Mouse (Mus musculus) urinary bladder, postnatal 25 days (tissue): ENCODE measurements around the gene Tulp1.
"Not testable (repeated sequence)": the region's sequence is repeated elsewhere in the genome, so short reads cannot be mapped to it uniquely, and the experiment has no call there.

ENCODE experiments used
- DNase-seq: peaks from one replicate; pipeline ENCODE4 v3.0.0; 2022; ENCODE audit warnings: low spot score

Tulp1 gene

DNA sequence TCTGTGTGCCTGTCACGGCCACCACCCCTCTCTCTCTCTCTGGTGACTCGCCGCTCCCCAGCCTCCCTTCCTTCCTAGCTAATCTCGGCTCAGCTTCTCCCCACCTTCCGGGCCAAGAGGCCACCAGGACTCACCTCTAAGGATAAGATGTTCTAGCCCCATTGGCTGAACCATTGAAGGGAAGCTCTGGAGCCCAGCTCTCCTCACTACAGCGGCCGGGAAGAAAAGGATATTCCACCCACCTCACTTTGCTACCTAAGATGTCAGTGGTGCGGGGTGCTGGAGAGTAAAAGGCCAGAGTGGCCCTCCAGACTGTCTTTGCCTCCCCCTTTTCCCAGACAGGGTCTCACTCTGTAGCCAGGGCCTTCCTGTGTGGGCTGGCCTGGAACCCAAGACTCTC lies at the start of gene Tulp1:
Gene Tulp1 (minus strand): TSS at position 101 of the 400 bp plus-strand sequence.
- DNase-seq, result no peak

DNA sequence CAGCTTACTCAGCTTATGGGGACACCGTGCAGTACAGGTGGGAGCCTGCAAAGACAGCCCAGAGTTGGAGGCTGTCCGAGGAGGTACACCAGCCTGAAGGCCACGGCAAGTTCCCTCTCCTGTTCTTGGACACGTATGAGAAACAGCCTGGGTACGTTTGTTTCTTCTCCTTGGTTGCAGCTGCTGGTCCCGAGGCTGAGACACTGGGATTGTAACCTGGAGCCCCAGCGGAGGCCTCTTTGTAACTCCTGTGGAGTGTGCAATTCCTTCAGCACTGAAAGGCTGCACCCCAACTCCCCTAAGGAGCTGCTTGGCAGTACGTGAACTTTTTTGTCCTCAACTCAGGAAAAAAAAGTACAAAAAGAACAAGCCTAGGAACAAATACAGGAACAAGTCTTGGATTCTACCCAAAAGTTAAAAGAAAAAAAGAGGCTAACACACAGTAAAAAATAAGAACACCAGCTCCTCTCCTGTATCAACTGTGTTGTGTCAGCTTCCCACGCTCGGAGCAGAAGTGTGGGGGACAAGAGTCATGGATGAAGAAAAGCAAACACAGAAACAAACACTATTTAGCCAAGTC lies 46.4 kb upstream of the Tulp1 start:
- no peak for DNase-seq

DNA sequence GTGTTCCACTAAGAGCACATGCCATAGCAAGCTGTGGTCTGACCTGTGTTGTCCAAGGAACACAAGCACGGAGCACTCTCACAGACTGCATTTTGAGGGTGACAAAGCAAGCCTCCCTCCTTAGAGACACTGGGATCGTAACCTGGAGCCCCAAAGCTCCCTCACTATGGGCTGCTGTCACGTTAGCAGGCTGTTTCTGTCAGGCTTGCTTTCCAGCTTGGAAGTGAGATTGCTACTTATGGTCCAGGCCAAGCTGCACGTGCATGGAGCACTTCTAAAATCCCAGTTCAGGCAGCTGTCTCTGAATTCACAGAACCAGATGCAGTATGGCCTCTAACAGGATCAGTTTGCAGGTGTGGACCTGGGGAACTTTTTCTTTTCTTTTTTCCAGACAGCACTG lies 45.7 kb upstream of the Tulp1 start:
- no peak for DNase-seq

DNA sequence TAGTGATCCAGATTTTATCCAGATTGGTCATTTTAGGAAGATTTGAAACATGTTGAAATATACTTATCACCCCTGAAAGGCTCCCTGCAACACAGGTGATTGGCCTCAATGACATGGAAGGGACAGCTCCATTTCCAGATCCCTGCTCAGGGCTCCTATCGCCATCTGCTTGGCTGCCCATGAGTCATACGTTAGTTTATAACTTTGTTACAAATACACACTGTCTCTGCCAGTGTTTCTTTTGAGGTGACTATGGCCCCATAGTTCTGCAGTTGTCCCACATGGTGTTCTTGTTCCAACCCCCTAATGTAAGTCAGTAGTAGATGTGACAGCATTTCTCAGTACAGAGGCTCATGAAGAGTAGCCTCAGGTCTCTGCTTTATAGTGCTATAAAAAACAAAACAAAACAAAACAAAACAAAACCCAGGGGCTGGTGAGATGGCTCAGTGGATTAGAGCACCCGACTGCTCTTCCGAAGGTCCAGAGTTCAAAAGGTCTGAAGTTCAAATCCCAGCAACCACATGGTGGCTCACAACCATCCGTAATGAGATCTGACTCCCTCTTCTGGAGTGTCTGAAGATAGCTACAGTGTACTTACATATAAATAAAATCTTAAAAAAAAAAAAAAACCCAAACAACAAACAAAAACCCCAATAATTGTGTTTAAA lies 43.4 kb upstream of the Tulp1 start:
- no peak for DNase-seq

DNA sequence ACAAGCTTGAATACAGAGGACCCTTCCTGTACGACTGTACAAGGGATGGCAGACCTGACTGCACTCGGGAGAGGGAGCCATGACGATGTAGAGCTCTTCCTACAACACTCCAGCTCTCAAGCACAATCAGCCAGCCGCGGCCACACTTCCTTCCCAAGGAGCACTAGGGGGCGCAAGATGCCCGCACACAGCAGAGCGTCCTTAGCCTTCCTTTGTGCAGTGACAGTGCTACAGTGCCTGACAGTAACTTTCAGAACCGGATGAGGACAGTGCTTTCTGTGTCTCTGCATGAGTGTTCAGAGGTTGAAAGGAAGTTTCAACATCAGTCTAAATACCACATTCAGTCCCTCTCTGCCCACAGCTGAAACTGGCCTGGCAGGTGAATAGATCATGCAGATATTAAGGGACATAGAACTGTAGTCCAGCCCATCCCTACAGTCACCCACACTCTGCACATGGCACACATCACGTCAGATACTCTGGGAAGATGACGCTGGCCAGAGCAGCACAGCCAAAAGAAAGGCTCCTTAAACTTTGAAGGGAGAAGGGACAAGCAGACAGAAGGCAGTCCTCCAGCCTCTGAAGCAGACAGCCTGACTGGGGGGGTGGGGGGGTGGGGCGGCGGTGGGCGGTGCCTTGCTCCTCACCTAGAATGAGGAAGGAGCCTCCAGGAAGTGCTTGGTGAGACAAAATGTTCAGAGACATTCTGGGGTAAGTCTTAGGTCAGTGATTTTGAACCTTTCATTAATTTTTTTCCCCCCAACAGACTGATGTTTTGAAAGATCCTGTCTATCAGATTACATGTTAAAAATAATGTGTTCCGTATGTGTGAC lies 42.6 kb upstream of the Tulp1 start:
- peak; percentile 69 for DNase-seq

DNA sequence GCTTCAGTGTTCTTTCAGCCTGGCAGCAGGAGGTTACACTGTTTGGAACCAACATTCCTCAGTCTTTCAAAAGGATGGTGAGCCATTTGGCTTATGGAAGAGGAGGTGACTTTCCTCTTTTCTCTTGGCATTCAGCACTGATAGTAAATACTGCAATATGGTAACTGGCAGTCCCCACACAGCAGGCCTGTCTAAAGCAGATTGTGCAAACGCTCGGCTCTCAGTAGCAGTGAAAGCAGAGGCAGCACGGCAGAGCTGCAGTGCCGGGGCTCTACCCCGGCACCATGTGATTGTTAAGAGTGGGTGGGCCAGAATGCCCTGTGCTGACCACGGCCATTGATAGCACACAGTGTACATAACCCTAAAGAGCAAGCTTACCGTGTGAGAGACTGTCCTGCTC lies 41.4 kb upstream of the Tulp1 start:
- DNase-seq, result no peak

DNA sequence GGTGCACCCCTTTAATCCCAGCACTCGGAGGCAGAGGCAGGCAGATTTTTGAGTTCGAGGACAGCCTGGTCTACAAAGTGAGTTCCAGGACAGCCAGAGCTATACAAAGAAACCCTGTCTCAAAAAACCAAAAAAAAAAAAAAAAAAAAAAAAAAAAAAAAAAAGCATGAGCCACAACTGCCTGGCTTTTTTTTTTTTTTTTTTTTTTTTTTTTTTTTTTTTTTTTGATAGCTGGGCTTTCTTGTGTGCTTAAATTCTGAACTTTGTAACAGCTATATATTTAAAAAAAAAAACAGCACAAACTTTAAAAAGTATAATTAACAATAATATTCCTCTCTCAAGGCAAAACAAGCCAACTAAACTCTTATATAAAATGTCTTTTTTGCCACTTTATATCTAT lies 39.7 kb upstream of the Tulp1 start:
- not testable (repeated sequence) for DNase-seq

DNA sequence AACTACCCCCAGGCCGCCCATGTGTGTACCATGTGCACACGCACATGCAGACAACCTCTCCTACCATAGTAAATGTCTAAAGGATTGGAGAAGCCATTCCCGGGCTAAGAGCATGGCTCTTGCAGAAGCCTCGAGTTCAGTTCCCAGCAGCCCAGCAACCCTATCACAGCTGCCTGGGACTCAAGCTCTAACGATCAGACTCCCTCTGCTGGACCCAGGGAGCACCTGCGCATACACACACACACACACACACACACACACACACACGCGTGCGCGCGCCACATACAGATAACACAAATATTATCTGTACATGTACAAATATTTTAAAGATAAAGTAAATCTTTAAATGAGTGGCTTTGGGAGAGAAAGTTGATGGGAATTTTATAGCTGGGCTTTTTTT lies 39.3 kb upstream of the Tulp1 start:
- DNase-seq, result no peak

DNA sequence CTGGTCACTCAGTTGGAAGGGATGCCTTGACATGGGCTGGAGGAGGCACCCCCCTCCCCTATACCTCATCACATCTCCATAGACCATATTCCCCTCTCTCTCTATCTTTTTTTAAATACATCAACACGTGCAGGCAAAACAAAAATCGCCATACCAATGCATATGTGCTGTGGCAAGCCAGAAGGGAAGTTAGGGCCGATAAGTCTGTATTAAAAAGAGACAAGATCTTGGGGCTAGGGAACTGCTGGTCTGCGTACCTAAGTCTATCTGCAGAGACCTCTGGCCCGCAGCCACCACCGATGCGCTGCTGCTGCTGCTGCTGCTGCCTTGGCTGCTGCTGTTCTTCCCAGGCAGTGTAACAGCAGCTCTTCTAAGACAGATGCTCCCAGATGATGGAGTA lies 30.0 kb upstream of the Tulp1 start:
- DNase-seq, result no peak

DNA sequence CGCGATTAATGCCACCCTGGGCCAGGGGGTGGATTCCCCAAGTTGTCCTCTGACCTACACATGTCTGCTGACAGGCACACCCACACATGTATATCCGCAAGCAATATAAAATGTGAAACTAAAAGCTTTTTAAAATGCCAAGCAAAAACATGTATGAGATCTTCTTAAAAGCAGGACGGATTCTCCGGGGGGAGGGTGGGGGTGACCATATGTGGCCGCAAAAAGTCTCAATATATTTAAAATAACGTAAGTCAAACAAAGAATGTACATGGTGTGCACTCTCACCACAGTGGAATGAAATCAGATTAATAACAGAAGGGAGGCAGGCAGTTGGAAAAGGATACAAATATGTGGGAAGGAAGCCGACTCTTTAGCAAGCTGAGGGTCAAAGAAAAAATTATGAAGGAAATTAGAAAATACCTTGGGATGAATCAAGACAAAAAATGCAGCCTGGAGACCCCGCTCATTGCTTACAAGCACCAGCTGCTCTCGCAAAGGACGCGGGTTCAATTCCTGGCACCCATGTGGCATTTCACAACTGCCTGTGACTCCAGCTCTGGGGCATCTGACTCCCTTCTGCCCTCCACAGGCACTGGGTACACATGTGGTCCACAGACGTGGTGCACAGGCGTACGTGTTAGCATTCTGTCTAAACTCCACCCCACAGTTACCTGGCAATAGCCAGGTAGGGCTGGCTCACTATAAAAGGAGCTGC lies 29.2 kb upstream of the Tulp1 start:
- DNase-seq, result no peak

DNA sequence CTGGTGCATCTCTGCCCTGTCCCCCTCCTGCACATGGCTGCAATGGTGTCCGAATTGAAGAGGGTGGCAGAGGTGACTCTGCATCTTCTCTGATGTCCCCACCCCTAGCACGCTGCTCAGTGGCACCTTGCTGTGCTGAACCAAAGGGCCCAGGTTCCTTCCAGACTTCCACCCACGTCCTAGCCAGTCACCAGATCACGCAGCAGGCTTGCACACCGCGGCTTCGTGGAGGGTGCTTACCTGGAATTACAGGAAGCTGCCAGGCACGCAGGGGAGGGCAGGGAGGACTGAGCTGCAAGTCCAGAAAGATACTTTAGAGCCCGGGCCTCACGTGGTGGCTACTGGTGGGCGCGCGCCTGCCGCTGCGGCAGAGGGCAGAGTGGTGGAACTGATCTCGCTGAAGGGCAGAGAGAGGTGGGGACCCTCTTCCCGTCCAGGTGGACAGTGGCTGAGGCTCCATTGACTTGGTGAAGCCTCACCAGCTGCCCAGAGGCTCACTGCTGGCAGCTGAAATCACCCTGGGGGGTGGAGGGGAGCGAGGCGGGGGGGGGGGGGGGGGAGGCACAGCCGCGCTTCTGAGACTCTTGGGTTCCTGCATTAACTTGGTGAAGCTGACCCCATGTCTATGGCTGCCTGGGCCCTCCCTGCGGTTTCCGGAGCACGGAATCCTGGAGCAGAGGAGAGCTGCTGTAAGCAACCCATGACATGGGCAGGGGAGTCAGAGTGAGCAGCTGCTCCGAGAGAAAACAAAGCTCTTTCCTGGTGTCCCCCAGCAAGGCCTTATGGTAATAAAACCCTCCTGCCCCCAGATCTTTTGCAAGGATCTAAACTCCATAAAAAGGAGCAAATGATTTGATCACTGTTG lies 26.8 kb upstream of the Tulp1 start:
- no peak for DNase-seq

DNA sequence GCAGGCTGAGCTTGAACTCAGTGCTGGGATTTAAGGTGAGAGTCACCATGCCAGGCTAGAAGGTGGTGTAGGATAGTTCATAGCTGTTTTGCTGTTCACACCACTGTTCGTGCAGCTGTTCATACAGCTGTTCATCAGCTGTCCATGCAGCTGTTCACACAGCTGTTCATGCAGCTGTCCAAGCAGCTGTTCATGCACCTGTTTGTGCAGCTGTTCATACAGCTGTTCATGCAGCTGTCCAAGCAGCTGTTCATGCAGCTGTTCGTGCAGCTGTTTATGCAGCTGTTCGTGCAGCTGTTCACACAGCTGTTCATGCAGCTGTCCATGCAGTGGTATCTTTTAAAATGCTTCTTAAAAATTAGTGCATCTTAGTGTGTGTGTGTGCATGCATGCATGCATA lies 23.5 kb upstream of the Tulp1 start:
- DNase-seq, result no peak

DNA sequence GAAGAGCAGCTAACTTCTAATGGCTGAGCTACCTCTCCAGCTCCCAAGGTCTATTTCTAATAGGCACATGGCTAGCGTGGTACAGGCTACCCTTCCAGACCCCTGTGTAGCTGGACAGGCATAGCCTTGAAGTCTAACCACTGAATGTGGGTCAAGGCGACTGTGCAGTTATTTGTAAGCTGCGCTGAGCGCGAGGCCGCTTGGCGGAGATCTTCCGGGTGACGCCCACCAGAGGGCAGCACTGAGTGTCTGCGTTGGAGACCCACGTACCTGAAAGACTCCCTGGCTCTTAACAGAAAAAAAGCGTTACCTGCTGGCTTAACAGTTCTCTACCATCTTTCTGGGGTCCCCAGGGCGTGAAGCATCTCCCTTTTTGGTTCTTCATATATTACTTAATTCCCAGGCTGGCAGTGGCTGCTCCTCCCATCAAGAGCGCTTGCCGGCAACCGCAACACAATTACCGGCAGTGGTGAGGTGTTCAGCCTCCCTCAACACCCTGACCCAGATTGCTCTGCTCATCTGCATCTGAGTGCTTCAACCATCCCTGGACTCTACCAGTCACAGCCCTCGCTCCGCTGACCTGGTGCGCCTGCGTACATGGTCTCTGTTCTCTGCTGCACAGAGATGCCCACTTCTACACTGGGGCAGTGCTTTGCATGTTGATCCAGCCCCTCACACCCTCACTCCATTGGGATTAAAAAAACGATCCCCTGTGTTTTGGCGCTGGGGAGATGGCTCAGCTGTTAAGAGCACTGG lies 21.3 kb upstream of the Tulp1 start:
- peak; percentile 88 for DNase-seq

DNA sequence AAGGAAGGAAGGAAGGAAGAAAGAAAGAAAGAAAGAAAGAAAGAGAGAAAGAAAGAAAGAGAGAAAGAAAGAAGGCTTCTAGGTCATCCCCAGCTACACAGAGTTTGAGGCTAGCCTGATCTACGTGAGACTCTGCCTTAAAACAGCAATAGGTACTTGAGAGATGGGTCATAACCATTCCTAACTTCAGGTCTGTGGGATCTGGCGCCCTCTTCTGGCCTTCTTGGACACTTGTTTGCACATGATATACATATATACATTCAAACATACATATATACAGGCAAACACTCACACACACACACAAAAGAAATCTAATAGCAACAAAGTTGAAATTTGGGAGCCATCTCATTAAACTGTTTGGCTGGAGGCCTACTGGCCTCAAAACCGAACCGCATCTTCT lies 19.3 kb upstream of the Tulp1 start:
- no peak for DNase-seq

DNA sequence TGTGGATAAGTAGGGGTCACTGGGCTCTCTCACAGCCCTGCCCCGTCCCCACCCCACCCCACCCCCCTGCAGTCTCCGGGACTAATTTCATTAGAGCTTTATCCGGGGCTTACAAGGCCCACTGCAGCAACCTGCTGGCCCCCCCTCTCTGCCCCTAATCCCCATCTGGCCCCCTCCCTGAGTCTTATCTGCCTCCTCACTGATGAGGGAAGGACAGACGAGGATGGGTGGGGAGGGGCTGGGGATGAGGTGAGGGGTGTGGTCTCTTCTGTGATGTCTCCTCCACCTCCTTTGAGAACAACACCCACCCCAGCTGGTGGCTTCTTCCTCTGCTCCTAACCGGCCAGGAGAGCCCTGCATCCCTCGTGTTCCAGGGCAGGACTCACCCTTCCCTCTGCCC lies 15.2 kb upstream of the Tulp1 start:
- no peak for DNase-seq

DNA sequence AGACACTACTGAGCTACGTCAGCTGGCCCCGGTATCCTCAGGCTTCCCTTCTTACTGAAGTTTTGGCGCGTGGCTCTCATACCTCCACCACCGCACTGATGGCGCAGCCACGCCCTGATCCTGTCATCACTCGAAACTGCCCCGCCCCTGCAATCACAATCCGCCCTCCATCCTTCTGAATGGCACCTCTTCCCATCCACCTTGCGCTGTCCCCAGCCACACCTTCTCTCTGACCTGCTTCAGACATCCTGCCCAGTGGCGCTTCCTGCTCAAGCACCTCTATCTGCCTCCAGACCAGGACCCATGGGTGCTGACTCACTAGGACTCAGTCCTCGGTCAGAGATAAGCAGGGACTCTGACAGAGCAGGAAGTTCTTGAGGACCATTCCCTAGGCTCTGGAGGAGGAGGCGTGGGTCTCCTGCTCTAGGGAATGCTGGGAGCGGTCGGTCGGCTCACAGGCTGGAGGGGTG lies 10.6 kb upstream of the Tulp1 start:
- DNase-seq, result no peak

DNA sequence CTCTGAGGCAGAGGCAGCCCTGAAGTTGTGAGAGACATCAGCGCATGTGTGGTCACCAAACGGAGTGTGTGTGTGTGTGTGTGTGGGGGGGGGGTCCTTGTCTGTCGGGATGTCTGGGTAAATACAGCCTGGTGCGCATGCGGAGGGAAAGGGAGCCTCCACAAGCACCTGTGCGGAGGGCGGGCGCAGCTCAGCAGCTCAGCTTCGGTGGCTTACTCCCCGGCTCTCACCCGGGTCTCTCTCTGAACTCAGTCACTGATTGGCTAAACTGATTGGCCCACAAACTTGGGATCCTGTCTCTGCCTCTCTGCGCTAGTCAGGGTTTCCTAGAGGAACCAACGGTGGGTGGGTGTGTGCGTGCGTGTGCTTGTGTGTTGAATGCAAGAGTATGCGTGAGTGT lies 9.5 kb upstream of the Tulp1 start:
- no peak for DNase-seq

DNA sequence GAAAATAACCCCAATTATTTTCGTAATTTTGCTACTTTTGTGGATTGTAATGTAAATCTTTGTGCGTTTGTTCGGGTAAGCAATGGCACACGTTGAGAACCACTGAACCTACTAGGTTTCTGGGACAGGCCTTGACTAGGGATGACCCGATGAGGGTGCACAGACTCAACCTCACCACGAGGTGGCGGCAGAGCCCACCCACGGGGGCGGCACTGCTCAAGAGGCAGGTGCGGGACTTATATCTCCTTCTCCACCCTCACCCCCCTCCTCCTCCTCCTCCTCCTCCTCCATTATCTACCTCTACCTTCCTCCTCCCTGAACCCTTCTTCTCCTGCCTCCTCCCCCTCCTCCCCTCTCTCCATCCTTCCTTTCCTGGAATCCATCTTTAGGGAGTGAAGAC lies 8.8 kb upstream of the Tulp1 start:
- peak; percentile 61 for DNase-seq

DNA sequence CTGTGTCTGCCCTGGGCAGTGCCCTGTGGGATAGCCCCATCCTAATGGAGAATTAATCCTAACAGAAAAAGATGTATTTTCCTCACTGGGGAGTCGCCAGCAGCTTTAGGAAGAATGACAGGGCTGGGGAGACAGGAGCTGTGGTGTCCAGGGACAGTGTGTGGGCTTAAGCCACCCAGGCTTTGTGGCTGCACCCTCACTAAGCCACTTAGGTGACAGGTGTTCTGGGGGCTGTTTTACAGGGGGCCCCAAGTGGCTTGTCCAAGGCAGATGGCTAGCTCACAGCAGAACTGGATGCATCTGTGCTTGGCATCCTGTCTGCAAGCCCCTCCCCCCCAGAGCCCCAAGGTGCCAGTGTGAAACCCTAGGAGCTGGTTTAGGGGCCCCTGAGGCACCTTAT lies 6.9 kb upstream of the Tulp1 start:
- DNase-seq, result no peak

DNA sequence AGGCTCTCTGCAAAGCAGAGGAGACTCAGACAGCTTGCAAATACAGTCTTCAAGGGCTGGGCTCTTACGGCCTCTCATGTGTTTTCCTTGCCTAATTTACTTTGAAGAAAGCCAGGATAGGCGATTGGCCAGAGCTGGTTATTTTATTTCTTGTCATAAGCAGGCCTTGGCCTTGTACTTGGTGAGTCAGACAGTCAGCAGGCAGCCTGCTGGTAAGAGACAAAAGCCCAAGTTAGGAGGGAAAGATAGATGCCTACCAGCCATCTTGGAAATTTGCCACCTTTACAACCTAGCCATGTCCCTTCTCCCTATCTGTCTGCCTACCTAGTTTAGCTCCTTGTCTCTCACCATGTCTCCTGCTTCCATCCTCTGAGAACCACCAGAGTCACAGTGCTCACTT lies 6.3 kb upstream of the Tulp1 start:
- DNase-seq, result no peak

DNA sequence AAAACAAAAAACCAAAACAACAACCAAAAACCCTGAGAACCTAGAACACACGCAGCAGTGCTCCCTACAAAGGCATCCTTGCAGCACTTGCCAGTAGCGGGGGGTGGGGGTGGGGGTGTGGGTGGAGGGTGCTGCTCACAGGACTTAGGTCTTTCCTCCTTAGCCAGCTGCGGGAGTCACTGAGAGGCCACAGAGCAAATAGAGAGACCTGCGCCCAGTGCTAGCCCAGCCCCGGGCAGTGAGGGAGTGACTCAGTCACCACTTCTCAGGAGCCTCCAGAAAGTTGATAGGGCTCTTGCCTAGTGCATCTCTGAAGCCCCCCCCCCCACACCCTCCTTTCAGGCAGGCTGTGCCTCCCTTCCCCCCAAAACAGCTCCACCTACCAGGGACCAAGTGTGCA lies 4.0 kb upstream of the Tulp1 start:
- DNase-seq, result no peak
